Mouse (Mus musculus): Measurements from ENCODE around the gene Asxl2.
"Not testable (repeated sequence)": the region's sequence is repeated elsewhere in the genome, so short reads cannot be mapped to it uniquely, and the experiment has no call there.

Asxl2 gene

GRCm38 (mm10) chr12:3427067-3427889 is 621 bp downstream of the Asxl2 start:
- in situ Hi-C loops (cut with MboI; ENCODE audit: low sequenced_read_pairs) = no loop called here

DNA sequence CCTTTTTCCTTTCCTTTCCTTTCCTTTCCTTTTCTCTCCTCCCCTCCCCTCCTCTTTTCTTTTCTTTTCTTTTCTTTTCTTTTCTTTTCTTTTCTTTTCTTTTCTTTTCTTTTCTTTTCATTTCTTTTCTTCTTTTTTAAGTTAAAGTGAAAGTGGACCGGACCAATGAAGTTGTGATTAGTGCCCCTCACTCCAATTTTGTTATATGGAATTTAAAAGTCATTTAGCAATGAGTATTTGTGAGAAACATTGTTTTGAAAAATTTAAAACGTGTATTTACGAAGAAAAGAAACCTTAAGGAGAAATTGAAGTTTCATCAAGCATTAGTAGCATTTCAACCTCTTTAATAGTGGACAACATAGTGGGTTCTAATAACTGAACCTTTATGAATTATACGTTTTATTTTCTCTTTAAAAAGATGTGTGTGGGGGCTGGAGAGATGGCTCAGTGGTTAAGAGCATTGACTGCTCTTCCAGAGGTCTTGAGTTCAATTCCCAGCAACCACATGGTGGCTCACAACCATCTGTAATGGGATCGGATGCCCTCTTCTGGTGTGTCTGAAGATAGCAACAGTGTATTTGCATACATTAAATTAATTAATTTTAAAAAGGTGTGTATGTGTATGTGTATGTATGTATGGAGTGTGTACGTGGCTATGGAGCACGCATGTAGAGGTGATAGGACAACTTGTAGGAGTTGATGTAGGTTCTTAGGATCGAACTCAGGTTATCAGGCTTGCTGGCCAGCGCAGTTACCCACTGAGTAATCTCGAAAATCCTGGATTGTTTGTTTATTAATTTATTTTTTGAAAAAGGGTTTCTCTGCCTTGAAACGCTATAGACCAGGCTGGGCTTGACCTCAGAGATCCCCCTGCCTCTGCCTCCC is 1.5 kb downstream of the Asxl2 start:
- in situ Hi-C loops (cut with MboI; ENCODE audit: low sequenced_read_pairs) = no loop called here

DNA sequence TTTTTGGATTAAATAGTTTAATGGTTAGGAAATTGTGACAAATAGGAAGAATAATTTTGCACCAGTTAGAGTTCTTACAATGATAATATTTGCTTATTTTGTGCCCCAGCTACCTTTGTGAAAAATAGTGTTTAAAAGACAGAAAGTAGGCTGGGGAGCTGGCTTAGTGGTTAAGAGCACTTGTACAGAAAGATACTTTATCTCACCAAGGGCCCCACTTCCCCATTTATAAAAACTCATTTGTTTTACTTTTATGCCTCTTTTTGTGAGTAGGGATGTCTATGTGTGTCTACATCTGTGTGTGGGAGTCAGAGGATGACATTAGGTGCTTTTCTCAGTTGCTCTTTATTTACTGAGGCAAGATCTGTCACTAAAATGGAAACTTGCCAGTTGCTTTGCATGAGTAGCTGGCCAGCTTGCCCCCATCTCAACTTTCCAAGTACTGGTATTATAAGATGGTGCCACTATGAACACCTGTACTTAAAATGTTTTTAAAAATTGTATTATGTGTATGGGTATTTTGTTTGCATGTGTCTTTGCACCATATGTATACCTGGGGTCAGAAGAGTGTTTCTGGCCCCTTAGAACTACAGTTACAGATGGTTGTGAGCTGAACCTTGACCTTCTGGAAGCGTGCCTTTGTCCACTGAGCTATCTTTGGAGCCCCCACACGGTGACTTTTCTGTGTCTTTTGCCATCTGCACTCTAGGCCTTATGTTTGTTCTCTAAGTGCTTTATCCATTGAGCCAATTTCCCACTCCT is 3.2 kb downstream of the Asxl2 start:
- in situ Hi-C loops (cut with MboI; ENCODE audit: low sequenced_read_pairs) = no loop called here

- in situ Hi-C loops (cut with MboI; ENCODE audit: low sequenced_read_pairs) = no loop called here
Measured at GRCm38 (mm10) chr12:3430443-3430753, 3.7 kb downstream of the Asxl2 start.

DNA sequence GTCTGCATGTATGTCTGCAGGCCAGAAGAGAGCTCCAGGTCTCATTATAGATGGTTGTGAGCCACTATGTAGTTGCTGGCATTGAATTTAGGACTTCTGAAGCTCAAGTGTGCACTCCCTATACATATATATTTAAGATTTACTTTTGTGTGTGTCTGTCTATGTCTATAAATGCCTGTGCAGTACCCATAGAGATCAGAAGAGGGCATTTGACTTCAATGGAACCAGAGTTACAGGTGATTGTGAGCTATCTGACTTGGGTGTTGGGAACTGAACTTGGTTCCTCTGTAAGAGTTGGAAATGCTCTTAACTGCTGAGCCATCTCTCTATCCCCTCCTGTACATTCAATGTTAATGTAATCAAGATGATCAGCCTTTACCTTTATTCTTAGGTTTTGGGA is 4.3 kb downstream of the Asxl2 start:
- in situ Hi-C loops (cut with MboI; ENCODE audit: low sequenced_read_pairs) = no loop called here

DNA sequence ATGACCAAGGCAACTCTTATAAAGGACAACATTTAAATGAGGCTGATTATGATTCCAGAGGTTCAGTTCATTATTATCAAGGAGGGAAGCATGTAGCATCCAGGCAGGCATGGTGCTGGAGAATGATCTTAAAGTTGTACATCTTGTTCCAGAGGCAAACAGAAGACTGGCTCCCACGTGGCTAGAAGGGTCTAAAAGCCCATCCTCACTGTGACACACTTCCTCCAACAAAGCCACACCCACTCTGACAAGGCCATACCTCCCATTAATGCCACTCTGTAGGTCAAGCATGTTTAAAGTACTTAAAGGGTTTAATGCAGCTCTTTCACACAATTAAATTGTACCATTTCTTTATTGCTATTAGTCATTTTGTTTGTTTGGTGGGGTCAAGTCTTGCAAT is 7.1 kb downstream of the Asxl2 start:
- in situ Hi-C loops (cut with MboI; ENCODE audit: low sequenced_read_pairs) = no loop called here

DNA sequence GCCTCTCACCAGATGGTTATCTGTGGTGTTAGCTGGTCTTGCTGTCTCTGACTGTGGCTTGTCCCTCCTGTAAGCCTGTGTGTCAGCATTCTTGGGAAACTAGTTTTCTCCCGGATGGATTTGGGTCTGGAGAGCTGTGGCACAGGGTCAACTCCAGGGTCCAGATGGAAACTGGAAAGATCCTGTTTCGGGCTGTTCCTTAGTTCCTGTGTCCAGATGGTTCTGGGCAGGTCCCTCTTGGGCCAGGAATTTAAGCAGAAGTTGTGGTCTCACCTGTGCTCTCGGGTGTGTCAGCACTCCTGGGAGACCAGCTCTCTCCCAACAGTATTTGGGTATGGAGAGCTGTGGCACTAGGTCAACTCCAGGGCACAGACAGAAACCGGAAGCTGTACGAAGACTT is 9.8 kb downstream of the Asxl2 start:
- in situ Hi-C loops (cut with MboI; ENCODE audit: low sequenced_read_pairs) = no loop called here

- in situ Hi-C loops (cut with MboI; ENCODE audit: low sequenced_read_pairs) = no loop called here
Measured at GRCm38 (mm10) chr12:3437815-3438214, 11.2 kb downstream of the Asxl2 start.

DNA sequence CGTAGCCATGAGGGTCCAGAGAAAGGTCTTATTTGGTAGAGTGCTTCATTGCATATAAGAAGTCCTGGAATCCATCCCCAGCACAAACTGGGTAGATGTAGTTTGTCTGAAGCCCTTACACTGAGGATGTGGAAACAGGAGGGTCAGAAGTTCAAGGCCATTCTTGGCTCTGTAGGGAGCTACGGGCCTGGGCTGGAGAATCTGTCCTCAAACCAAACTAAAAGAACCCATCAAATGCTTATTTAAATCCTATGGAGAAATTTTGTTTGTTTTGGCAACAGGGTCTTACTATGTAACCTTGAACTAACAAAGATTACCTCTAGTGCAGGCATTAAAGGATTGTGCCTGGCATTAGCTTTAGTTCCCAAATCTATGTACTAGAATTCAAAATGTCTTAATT is 14.3 kb downstream of the Asxl2 start:
- in situ Hi-C loops (cut with MboI; ENCODE audit: low sequenced_read_pairs) = no loop called here

GRCm38 (mm10) chr12:3441361-3441760 is 14.7 kb downstream of the Asxl2 start:
- in situ Hi-C loops (cut with MboI; ENCODE audit: low sequenced_read_pairs) = no loop called here

DNA sequence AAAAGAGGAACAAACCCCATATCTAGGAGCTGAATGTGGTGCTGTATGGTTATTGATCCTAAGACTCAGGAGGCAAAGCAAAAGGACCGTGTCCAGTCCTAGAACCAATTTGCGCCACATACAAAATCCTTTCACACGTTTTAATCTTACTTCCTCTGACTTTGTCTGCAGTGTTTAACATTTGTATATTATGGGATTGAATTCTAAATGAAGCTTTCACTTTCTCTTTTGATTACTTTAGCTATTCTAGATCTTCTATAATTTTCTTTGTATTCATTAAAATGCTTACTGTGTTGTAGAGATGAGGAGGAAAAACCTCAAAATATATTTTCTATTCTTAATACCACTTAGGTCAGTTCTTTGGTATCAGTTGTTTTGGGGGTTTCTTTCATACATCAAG is 26.9 kb downstream of the Asxl2 start:
- in situ Hi-C loops (cut with MboI; ENCODE audit: low sequenced_read_pairs) = no loop called here

DNA sequence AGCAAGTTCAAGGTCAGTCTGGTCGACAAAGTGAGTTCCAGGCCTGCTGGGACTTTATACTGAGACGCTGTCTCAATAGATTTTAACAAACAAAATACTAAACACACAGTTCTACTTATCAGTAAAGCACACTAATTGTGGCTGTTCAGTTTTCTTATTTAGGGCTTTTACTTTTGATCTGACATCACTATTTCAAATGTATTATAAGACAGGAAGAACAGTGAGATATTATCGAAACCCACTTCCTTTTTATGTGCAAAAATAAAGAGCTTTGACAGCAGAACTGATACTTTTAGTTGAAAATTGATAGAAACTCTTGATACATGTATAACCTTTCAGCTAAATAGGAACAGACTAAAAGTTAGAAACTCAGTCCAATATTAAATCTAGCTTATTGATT is 36.4 kb downstream of the Asxl2 start:
- in situ Hi-C loops (cut with MboI; ENCODE audit: low sequenced_read_pairs) = no loop called here

GRCm38 (mm10) chr12:3499662-3500061 is 73.0 kb downstream of the Asxl2 start:
- in situ Hi-C loops (cut with MboI; ENCODE audit: low sequenced_read_pairs) = no loop called here

- in situ Hi-C loops (cut with MboI; ENCODE audit: low sequenced_read_pairs) = no loop called here
Measured at GRCm38 (mm10) chr12:3500071-3500470, 73.4 kb downstream of the Asxl2 start.

- in situ Hi-C loops (cut with MboI; ENCODE audit: low sequenced_read_pairs) = no loop called here
Measured at GRCm38 (mm10) chr12:3518665-3519297, 92.1 kb downstream of the Asxl2 start.

DNA sequence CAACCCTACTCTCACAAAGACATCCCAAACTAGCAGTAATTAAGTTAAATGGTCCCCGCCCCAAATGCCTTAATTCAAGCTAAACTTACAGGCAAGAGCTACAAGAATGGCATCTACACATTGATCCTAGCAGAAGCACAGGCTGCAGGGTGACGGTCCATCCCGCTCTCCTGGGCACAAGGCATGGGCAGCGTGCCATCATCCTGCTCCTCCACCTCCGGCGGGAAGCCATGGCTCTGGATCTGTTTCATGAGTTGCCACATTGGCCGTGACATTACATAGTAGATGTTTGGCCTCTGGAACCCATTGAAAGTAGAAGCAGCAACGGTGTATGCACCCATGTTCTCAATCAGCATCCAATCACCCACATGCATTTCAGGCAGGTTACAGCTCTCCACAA is 95.1 kb downstream of the Asxl2 start:
- in situ Hi-C loops (cut with MboI; ENCODE audit: low sequenced_read_pairs) = not testable (repeated sequence)

DNA sequence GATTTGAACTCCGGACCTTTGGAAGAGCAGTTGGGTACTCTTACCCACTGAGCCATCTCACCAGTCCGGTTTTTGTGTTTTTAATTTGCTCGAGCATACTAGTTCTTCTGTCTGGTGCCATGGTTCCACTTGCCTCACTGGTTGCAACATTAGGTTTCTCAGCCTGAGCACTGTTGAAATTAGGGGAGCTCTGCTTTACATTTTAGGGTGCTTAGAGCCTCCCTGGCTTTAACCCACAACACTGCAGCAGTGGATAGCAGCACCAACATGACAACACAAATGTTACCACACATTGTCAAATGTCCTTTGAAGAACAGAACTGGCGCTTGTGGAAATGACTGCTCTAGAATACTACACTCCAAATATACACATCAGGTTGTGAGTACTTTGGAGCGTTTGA is 98.9 kb downstream of the Asxl2 start:
- in situ Hi-C loops (cut with MboI; ENCODE audit: low sequenced_read_pairs) = no loop called here

DNA sequence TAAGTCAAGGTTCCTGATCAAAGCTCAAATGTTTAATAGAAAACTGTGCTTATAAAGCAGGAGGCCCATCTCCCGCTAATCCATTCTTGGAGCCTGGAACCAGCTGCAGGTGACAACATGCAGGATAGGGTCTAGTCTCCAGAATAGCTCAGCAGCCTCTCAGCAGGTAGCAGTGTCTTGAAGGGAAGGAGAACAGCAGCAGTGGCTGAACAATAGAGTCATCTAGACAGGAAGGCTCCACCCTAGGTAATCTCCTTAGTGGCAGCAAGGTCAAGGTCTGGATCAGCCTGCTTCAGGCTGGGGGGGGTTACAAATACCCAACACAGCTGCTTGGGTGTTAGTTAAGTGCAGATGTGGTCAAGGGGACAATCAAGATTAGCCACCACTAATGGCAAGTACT is 108.8 kb downstream of the Asxl2 start:
- in situ Hi-C loops (cut with MboI; ENCODE audit: low sequenced_read_pairs) = not testable (repeated sequence)

DNA sequence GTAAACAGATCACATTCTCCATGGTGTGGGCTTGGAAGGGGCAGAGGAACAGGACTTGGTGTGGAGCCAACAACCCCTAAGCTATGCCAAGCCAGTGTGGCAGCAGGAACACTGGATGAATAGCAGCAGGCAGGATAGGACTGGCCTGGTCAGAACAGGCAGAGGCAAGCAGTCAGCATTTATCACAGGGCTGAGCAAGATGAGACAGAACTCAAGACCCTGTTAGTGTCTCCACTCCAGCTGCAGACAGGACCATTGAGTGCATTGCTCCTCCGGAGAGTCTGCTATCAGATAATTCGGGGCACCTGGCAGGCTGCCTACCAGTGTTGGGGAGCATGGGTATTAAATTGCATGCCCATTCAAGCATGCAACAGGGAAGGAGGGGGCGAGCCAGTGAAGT is 111.0 kb downstream of the Asxl2 start:
- in situ Hi-C loops (cut with MboI; ENCODE audit: low sequenced_read_pairs) = no loop called here

DNA sequence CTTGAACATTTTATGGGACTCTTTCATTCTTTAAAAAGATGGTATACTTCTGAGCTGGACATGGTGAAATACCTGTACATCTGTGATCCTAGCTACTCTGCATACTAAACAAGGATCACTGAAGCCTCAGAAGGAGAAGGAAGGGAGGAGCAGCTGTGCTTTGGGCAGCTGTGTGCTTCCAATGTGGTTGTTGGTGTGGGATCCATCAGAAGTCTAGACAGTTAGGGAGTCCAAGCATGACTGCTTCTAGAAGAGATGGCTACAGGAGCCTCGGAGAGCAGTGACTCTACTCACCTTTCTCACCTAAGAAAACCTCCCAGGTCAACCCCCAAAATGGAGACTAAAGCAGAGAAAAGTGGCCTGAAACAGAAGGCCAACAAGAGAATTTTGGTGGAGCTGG is 111.4 kb downstream of the Asxl2 start:
- in situ Hi-C loops (cut with MboI; ENCODE audit: low sequenced_read_pairs) = no loop called here

- in situ Hi-C loops (cut with MboI; ENCODE audit: low sequenced_read_pairs) = no loop called here
Measured at GRCm38 (mm10) chr12:3539605-3540004, 112.9 kb downstream of the Asxl2 start.

All from CH12F3 (cell line).